Mouse (Mus musculus): ENCODE measurements around the gene Ripk3.

The Ripk3 gene

DNA sequence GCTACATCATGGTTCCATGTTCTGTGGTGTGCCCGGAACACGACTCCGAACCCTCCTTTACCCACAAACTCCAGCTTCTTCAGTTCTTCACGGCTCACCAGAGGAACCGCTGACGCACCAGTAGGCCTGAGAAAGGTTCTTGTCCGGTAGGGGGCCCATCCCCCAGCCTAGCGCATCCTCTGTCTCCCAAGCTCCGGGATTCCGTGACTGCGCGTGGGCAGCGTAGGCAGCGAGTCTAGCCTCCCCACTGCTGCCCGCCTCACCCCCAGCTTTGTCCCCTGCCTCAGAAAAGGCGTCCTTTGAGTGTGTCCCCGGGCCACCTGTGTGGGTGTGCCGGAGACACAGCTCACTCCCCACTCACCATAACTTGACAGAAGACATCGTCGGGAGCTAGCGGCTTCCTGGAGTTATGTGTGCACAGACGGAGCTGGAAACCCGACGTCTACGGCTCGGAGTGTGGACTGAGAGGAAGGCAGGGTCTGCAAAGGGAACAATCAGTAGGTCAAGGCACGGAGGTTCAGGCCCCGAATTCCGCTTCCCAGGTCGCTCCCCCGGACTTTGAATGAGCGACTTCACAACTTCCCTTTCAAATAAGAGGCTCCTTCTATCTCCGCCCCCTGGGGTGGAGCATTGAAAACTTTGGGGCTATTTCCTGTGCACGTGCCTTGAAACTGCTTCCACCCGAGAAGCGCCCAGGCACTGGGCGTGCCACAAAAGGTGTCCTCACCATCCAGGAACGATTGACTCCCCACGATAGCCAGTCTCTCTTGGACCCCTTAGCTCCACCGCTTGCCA lies at the start of gene Ripk3:
Gene Ripk3 (minus strand): TSS at position 610 of the 795 bp plus-strand sequence.
- in situ Hi-C loops (cut with MboI, MseI), result loop anchor here (5.0 kb wide), 3 partner anchors 44 to 134 kb away; no protein-coding TSS in a partner anchor

DNA sequence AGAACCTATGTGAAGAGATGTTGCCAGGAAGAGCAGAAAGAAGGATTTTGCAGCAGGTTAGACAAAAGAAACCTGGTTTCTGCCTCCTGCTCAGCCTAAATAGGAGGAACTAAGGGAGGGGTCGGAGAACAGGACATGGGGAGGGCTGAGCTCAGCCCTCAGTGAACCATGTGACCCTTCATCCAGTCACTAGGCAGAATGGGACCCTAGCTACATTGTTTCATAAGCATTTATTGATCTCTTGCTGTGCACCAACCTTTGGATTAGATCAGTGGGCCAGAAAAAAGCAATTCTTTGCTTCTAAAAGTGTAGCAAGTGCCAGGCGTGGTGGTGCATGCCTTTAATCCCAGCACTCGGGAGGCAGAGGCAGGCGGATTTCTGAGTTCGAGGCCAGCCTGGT lies 49.6 kb upstream of the Ripk3 start:
- in situ Hi-C loops (cut with MboI, MseI), result no loop called here

DNA sequence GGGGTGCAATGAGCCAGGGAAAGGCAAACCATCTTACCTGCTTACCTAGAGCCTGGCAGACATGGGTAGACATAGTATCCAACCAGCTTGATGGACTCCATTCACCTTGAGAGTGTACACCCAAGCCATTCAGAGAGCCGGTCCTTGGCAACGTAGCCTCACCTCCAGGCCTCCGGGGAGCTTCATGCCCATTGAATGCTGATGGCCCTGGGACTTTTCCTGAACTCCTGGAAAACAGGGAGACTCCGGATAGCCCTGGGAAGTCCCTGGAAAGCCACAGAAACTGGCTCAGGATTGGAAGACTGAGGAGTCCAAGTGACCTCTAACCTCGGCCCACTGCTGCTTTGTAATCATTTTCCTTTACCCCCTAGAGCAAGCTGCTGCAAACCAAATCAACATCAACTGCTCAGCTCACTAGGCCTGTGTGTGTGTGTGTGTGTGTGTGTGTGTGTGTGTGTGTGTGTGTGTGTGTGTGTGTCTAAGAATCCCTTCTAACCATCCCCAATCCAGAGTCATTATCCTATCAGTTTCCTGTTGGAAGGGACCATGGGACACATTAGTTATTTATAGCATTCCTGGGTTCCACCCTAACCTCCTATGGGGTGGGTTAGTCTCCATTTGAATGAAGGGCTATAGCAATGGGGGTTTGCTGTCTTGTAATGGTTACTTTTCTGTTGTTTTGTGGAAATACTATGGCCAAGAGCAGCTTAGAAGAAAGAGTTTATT lies 46.3 kb upstream of the Ripk3 start:
- in situ Hi-C loops (cut with MboI, MseI), result loop anchor here (5.0 kb wide), 1 partner anchor 48 kb away; the partner anchor contains the start of gene Ripk3

DNA sequence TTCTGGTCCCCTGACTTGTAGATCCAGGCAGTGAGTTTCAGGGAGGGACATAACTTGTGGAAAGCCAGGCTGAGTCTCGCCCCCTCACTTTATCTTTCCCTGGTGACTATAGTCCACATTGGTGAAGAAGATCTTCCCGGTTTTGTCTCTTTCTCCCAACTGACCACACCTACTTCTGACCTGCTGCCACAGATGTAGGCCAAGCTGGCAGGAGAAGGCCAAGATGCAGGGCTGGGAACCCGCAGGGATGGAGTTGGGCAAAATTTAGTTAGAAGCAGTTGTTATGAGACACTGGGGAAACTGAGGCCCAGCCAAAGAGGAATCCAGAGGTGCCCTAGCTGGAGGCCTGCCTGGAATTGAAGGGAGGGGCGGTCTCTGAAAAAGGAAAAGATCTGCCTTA lies 44.5 kb upstream of the Ripk3 start:
- in situ Hi-C loops (cut with MboI, MseI), result loop anchor here (5.0 kb wide), 1 partner anchor 46 kb away; the partner anchor contains the start of gene Ripk3

DNA sequence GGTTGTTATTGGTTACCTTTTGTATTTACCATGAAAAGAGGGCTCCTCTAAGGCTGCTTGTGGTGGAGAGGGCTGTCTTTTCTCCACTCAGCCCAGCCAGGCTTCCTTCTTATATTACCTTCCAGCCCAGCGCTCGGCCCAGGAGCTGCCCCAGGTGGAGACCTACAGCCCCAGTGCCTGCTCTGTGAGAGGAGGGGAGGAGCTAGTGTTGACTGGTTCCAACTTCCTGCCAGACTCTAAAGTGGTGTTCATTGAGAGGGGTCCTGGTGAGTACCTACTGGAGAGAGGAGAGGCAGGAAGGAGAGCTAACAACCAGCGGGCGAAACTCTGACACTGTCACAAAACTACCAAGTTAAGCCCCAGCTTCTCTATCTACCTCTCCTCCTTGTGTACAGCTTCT lies 41.7 kb upstream of the Ripk3 start:
- in situ Hi-C loops (cut with MboI, MseI), result loop anchor here (5.0 kb wide), 1 partner anchor 43 kb away; the partner anchor contains the start of gene Ripk3

DNA sequence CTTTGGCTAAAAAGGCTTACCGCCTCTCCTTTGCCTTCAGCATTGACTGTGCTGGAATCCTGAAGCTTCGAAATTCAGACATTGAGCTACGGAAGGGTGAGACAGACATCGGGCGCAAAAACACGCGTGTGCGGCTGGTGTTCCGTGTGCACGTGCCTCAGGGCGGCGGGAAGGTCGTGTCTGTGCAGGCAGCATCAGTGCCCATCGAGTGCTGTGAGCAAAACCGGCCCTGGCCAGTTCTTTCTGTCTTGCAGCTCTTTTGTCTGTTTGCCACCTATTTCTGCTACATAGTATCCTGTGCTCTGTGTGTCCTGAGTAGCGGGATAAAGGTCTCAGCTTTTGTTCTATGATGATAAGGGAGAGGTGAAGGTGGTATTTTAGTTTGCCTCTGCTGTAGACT lies 41.2 kb upstream of the Ripk3 start:
- in situ Hi-C loops (cut with MboI, MseI), result loop anchor here (5.0 kb wide), 1 partner anchor 43 kb away; the partner anchor contains the start of gene Ripk3

DNA sequence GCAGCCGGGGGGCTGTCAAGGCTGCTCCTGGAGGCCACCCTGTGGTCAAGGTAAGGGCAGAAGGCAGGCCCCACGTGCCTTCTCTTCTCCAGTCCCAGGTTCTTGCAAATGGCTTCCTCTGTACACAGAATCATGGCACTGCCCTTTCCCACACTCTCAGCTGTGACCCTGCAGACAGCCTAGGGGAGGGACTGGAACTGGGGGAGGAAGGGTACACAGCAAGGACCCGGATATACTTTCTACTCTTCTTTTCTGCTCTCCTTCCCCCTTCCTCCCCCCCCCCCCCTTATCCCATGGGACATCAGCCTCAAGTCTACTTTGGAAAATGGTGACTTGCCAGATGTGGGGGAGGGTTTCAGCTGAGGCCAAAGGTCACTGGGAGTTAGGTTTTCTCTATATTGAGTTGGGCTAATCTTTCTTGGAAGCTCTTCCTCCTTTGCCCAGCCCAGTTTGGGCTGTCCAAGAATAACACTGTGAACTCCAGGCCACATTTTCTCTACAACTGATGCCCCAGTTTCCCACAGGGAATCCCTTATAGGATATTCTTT lies 40.1 kb upstream of the Ripk3 start:
- in situ Hi-C loops (cut with MboI, MseI), result no loop called here

DNA sequence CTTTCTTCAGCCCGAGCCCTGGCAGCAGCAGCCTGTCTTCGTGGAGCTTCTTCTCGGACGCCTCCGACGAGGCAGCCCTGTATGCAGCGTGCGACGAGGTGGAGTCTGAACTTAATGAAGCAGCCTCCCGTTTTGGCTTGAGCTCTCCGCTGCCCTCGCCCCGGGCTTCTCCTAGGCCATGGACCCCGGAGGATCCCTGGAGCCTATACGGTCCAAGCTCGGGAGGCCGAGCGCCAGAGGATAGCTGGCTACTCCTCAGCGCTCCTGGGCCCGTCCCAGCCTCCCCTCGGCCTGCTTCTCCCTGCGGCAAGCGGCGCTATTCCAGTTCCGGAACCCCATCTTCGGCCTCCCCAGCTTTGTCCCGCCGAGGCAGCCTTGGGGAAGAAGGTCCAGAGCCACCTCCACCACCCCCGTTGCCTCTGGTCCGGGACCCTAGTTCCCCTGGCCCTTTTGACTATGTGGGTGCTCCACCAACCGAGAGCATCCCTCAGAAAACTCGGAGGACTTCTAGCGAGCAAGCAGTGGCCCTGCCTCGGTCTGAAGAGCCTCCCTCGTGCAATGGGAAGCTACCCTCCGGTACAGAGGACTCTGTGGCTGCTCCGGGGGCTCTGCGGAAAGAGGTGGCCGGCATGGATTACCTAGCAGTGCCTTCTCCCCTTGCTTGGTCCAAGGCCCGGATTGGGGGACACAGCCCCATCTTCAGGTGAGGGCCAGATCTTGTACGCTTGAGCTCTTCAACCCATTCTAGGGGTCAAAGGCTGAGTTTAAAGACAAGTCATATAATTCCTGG lies 38.1 kb upstream of the Ripk3 start:
- in situ Hi-C loops (cut with MboI, MseI), result no loop called here

DNA sequence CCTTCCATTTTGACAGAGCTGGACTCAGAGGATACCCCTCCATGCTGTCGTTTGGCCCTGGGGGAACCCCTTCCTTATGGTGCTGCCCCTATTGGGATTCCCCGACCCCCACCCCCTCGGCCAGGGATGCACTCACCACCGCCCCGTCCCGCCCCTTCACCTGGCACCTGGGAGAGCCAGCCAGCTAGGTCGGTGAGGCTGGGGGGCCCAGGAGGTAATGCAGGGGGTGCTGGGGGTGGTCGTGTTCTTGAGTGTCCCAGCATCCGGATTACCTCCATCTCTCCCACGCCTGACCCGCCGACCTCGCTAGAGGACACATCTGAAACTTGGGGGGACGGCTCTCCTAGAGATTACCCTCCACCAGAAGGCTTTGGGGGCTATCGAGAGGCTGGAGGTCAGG lies 37.5 kb upstream of the Ripk3 start:
- in situ Hi-C loops (cut with MboI, MseI), result no loop called here

DNA sequence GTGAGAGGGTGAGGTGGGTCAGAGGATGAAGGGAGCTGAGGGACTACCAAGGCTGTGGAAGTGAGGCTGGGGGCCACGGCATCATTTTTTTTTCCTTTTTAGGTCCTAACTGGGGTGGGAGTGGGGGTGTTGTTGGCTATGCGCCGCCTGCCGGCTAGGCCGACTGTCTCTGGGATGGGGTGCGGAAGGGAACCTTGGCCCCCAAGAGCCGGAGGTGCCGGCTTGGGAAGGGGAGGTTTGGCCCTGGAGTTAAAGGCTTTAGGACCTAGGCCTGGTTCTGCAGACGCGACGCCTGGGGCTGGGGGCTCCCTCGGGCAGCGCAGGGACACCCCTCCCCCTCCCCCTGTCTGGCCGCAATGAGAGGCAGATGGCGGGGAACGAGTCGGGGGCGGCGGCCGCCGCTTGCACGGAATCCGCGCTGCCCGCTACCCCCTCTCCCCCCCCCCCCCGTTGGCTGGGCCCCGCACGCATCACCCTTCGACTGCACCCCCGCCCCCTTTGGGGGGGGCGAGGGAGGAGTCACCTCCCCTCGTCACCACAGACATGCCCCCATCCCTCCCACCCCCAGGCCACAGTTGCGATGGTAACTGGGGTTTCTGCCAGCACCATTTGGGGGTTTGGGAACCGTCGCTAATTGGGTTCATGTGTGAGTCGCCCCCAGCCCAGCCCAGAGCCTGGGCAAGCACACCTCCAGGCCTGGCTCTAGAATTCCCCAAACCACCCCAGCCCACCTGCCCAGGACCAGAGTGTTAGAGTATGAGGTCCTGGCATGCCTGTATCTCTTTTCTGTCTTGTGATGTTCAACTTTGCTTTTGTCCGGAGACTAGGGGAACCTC lies 36.8 kb upstream of the Ripk3 start:
- in situ Hi-C loops (cut with MboI, MseI), result no loop called here

DNA sequence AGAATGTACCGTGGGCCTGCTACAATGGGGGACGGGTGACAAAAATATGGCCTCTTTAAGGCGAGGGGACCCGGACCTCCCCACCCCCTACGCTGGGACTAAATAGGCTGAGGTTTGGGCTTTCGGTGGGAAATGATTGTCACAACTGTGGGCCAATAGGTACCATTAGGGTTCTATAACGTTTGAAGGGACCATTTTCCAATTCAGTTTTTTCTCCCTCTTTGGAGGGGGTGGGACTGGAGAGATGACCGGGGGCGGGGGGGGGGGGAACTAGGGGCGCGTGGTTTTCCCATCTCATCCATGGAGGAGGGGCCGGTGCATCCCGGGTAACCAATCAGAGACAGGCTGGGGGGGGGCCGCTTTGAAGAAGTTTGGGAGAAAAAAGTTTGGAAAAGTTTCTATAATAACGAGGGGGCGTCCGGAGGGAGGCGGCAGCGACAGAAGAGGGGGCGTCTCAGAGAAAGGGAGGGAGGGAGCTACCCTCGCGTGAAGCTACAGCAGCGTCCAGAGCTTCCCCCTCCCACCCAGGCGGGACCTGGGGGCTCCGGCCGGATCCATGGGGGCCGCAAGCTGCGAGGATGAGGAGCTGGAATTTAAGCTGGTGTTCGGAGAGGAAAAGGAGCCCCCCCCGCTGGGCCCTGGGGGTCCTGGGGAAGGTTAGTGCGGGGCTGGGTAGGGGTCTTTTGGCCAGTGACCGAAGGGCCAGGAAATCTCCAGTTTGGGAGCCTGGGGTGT lies 36.0 kb upstream of the Ripk3 start:
- in situ Hi-C loops (cut with MboI, MseI), result no loop called here

DNA sequence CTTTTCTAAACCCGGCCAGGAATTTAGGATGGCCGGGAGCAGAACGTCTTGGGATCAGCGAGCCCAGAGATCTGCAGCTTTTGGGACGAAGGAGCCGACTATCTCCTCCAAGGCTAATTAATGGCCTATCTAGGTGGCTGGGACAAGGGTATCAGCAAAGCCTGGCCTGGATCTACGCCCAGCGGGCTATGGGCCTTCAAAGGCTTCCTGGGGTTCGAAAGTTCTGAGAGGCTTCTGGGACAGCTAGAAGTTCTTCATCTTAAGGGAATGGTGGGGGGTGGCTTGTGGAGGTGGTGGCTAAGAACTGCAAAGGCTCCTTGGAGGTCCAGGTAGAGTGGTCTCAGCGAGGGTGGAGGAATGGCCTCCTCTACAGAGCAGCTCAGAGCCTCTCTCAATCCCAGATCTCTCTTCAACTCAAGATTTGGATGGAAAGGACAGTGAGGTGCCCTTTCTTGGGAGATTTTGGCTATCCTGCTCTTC lies 35.4 kb upstream of the Ripk3 start:
- in situ Hi-C loops (cut with MboI, MseI), result no loop called here

DNA sequence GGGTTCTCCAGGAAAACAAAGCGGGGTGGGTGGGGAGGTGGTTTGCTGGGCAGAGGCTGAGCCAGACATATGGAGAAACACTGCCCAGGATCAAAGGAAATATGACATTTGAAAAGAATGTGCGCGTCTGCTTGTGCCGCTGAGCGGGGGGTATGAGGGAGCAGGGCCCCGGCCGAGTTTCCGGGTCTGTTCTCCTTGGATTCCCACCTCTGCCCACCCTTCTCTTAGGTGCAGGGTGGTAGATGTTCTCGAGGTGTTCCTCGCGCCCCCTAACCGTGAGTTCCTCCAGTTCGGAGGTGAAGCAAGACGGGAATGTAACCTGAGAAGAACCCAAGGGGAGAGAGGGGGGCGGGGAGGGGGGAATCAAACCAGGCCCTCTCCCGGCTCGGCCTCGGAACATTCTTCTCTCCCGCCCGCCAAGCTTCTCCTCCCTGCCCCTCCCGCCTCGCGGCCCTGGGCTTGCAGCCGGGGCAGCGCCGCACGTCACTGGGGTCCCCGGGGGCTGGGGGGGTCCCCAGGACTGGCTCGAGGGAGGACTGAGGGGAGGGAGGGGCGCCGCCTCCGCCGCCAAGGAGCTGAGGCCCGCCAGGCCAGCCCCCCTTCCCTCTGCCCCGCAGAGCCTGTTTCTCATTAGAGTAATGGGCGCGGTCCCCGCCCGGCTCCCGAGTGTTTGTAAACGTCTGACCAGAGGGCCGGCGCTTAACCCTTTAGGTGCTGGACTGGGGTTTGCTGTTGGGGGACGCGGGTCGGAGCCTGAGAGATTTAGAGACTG lies 34.5 kb upstream of the Ripk3 start, which contains the start of gene Nfatc4:
Gene Nfatc4 (plus strand): TSS at position 154 of the 772 bp plus-strand sequence.
- in situ Hi-C loops (cut with MboI, MseI), result no loop called here

DNA sequence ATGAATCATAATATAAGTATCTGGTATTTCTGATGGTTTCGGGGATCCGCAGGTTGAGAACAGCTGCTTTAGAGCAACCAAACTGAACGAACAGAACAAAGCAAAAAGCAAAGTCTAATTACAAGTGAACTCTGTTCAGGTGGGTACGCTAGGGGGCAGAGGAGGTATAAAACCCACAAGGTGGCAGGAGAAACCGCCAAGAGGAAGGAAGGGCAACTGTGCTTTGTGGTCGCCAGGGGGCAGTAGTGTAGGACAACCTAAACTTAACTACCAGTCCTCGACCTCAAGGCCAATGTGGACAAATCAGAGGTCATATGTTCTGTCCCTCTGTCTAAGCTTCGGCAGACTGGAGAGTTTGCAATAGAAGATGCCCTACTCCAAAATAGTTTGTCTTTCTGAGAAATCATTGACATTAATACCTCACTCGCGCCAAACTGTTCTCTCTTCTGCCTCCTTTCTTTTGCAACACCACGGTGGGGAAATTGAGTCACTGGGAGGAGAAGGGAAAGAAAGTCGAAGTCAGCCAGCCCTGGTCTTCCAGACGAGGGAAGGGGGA lies 33.8 kb upstream of the Ripk3 start:
- in situ Hi-C loops (cut with MboI, MseI), result no loop called here

DNA sequence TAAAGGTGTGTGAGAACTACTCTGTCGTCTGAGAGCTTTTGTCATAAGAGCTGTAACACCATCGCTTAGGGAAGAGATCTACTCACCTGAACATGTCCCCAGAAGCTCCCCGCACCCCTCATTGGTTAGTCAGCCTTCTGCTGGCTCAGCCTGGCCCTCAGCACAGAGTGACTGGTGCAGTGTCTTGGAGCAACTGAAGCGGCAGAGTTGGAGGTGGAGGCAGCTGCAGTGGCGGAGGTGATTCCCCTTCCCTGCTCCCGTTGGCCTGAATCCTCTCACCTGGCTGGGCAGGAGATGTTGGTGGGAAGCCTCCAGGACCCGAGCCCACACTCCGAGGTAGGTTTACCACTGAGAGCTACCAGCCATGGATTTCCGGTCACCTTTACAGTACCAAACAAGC lies 31.9 kb upstream of the Ripk3 start:
- in situ Hi-C loops (cut with MboI, MseI), result no loop called here

DNA sequence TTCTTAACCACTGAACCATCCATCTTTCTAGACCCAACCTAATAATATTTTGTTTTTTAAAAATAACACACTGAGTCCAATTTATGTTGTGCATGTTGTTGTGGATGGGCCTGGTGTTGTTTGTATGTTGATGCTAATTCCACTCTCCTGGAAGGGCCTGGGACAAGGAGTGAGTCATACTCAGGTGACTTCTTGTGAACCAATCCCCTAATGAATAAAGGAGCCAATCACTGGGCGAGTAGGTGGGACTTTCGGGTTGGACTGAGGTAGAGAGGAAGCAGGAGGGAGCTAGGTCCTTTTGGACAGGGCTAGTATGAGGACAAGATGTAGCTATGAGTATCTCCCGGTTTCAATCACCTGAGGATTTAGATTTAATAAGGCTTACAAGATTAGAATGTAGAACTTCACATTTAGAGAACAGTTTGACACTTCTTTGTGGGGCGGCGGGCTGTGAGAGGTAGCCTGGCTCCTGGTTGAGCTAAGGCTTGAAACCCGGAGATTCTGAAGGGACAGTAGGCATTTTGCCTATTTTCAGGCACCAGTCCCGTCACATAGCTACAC lies 31.3 kb upstream of the Ripk3 start:
- in situ Hi-C loops (cut with MboI, MseI), result loop anchor here (10.0 kb wide), 1 partner anchor 1355 kb away; the partner anchor contains the start of gene Lrp10

DNA sequence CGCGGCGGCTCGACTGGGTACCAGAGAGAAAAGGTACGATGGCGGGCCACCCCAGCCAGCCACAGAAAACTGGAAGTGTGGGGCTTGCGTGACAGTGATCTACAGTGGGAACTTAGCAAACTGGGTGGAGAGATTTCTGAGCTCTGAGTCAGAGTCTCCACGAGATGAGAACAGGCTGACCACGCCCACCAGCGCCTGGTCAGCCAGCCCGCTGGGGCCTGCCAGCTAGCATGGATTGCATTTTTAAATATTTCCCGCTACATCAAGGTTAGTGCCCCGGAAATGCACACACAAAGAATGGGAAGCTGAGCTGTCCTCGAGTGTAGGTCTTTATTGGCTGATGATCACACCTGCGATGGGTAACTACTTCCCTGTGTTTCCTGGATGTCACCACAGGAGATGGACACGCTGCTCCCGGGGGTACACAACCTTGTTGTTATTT lies 26.7 kb upstream of the Ripk3 start:
- in situ Hi-C loops (cut with MboI, MseI), result loop anchor here (10.0 kb wide), 1 partner anchor 1351 kb away; the partner anchor contains the start of gene Lrp10

DNA sequence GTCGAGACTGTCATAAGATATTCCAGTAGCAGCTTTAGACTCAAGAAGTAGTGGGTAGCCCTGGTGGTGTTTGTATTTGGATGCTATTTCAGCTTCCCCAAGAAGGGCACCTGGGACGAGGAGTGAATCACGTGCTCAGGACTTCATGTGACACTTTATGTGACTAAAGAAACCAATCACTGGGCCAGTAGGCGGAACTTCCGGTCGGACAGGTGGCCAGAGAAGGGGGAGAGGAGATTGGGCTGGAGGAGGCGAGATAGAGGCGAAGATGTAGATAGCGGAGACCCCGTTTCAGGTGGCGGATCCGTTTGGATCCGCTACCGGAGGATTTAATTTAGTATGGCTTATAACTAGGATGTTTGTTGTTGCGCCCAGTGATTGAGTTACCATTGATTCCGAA lies 26.2 kb upstream of the Ripk3 start:
- in situ Hi-C loops (cut with MboI, MseI), result loop anchor here (10.0 kb wide), 1 partner anchor 1350 kb away; the partner anchor contains the start of gene Lrp10
